Mouse (Mus musculus): Measurements from ENCODE around the gene Pogz.

DNA sequence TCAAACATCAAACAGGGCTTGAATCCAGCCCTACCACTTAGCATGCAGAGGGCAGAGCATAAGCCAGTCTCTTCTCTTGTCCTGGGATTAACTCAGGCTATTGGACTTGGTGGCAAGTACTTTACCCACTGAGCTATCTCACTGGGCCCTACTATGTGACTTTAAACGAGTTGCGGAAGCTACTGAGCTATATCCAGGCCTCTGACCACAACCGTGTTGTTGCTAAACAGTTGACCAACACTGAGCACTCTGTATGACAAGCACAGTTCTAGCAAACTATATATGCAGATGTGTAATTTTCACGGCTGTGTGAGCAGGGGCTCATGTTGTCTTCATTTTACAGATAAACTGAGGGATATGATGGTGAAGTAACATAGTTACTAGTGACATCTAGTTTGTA, 22.7 kb upstream of the Pogz start:
- TF ChIP-seq CTCF (IDR thresholded peaks at IDR 0.05; ENCODE audit: low read depth) (no peak), EP300 (IDR thresholded peaks at IDR 0.05; ENCODE audit: low read depth) (no peak)
